Mouse (Mus musculus) hindbrain, embryonic 14.5 days (tissue): ENCODE data around the gene Ppp1r12c. TPM values are rescaled to one million over a fixed set of nuclear protein-coding genes. Genes with fewer than 3 reads are reported as not detected.

Source experiments
- ATAC-seq: fragments of 200-750 bp; cut with Nextera tagmentation; 2 replicates; pipeline ENCODE4 v1.8.0; 2017; ENCODE audit warnings: moderate number of reproducible peaks, mild to moderate bottlenecking, moderate TSS enrichment, moderate library complexity; ENCODE audit not compliant: low FRiP score
- DNase-seq: peaks from one replicate; pipeline ENCODE4 v3.0.0-alpha.2; 2015; ENCODE audit warnings: low spot score
- H3K27ac ChIP-seq: fragments of 300-500 bp; sonication (generic); 2 replicates; pipeline ENCODE4 v1.5.1; 2014; ENCODE audit warnings: mild to moderate bottlenecking, moderate library complexity
- H3K27me3 ChIP-seq: fragments of 300-500 bp; sonication (generic); 2 replicates; pipeline ENCODE4 v1.6.1; 2014; ENCODE audit warnings: mild to moderate bottlenecking, low read length, mixed read lengths; ENCODE audit not compliant: control insufficient read depth, insufficient read depth
- H3K36me3 ChIP-seq: fragments of 300-500 bp; sonication (generic); replicated peaks from 2 replicates; pipeline ENCODE4 v1.6.1; 2014; ENCODE audit not compliant: control insufficient read depth, insufficient read depth
- H3K4me1 ChIP-seq: fragments of 300-500 bp; sonication (generic); replicated peaks from 2 replicates; pipeline ENCODE4 v1.6.1; 2014; ENCODE audit warnings: antibody characterized with exemption, low read length, mixed read lengths; ENCODE audit not compliant: control insufficient read depth, insufficient read depth
- H3K4me2 ChIP-seq: fragments of 300-500 bp; sonication (generic); replicated peaks from 2 replicates; pipeline ENCODE4 v1.6.1; 2014; ENCODE audit warnings: mild to moderate bottlenecking, moderate library complexity
- H3K4me3 ChIP-seq: fragments of 300-500 bp; sonication (generic); replicated peaks from 2 replicates; pipeline ENCODE4 v1.5.1; 2014; ENCODE audit warnings: mild to moderate bottlenecking, low read length
- H3K9ac ChIP-seq: fragments of 300-500 bp; sonication (generic); 2 replicates; pipeline ENCODE4 v1.6.1; 2014
- H3K9me3 ChIP-seq: fragments of 300-500 bp; sonication (generic); 2 replicates; pipeline ENCODE4 v1.6.1; 2016; ENCODE audit warnings: low read length; ENCODE audit not compliant: control insufficient read depth
- WGBS: fragments of 180-500 bp; shearing (Covaris S2); extraction: QIAGEN DNeasy Blood & Tissue Kit; methylation state at CpG from one replicate; pipeline ENCODE4 v1.1.7; 2014; 5-methylcytosine and 5-hydroxymethylcytosine counted together
- polyA plus RNA-seq: library from polyadenylated mRNA; unstranded; fragments of >200 nt; fragmentation: Nextera tagmentation; extraction: Ambion mirVana; gene quantifications from 2 replicates; pipeline ENCODE4 v1.2.1, GENCODE M21; 2014

The Ppp1r12c gene
- 50.1 and 54.7 TPM in 2 replicates for polyA plus RNA-seq

GRCm38 (mm10) chr7:4501558-4502397, at the start of gene Ppp1r12c:
Gene Ppp1r12c (minus strand): TSS chr7:4501680.
- under 1% methylated on average over 57 of the region's 62 CpGs for WGBS
- Histone ChIP-seq H3K27me3 (no peaks in the 10 kb centered on the region), H3K4me1 (peaks cover 33% of the 10 kb centered on the region), H3K4me3 (peak within 1 kb of the TSS; percentile 88), H3K27ac (peak within 1 kb of the TSS; percentile 86), H3K9me3 (no peaks in the 10 kb centered on the region), H3K9ac (peak within 1 kb of the TSS; percentile 96), H3K4me2 (peak within 1 kb of the TSS; percentile 89), H3K36me3 (peaks cover 4% of the 10 kb centered on the region; the same call in 1 of the 2 replicates)
- ATAC-seq (peak; percentile 92), DNase-seq (peak; percentile 94)

GRCm38 (mm10) chr7:4547221-4547641, 45.8 kb upstream of the Ppp1r12c start, which contains the start of gene Syt5:
Gene Syt5 (minus strand): TSS chr7:4547541.
- H3K9ac ChIP-seq: peak within 1 kb of the TSS; percentile 80
- no peaks in the 10 kb centered on the region for H3K27me3 ChIP-seq
- H3K27ac ChIP-seq: peak within 1 kb of the TSS; percentile 93
- 4% methylated on average over 33 of the region's 33 CpGs for WGBS
- H3K4me2 ChIP-seq: peak within 1 kb of the TSS; percentile 71
- peaks cover 15% of the 10 kb centered on the region for H3K4me1 ChIP-seq
- ATAC-seq (peak; percentile 87), DNase-seq (peak; percentile 83)
- H3K9me3 ChIP-seq: no peaks in the 10 kb centered on the region
- H3K4me3 ChIP-seq: peak within 1 kb of the TSS; percentile 62
- H3K36me3 ChIP-seq: peaks cover 12% of the 10 kb centered on the region

GRCm38 (mm10) chr7:4546591-4547131, 45.2 kb upstream of the Ppp1r12c start:
- Histone ChIP-seq H3K27me3 (no peaks in the 10 kb centered on the region), H3K4me1 (peaks cover 15% of the 10 kb centered on the region), H3K36me3 (peaks cover 18% of the 10 kb centered on the region), H3K4me3 (peak overlapping the region; percentile 62), H3K9ac (peak overlapping the region; percentile 80), H3K27ac (peak overlapping the region; percentile 93), H3K4me2 (peak overlapping the region; percentile 71), H3K9me3 (no peaks in the 10 kb centered on the region)
- ATAC-seq (peak; percentile 91), DNase-seq (peak; percentile 92)
- under 1% methylated on average over 26 of the region's 26 CpGs for WGBS

- no peaks in the 10 kb centered on the region for H3K9me3 ChIP-seq
- DNase-seq (no peak), ATAC-seq (no peak)
- H3K27me3 ChIP-seq: no peaks in the 10 kb centered on the region
- peak overlapping the region; percentile 80 for H3K9ac ChIP-seq
- peak overlapping the region; percentile 93 for H3K27ac ChIP-seq
- H3K4me1 ChIP-seq: peaks cover 15% of the 10 kb centered on the region
- peak overlapping the region; percentile 71 for H3K4me2 ChIP-seq
- H3K4me3 ChIP-seq: peak overlapping the region; percentile 62
- peaks cover 23% of the 10 kb centered on the region for H3K36me3 ChIP-seq
- 62% methylated on average over 15 of the region's 15 CpGs for WGBS
Observed at GRCm38 (mm10) chr7:4546050-4546449, 44.6 kb upstream of the Ppp1r12c start.

- ATAC-seq (no peak), DNase-seq (no peak)
- no peak overlapping the region for H3K4me3 ChIP-seq
- 38% methylated on average over 17 of the region's 17 CpGs for WGBS
- H3K9me3 ChIP-seq: no peaks in the 10 kb centered on the region
- no peak overlapping the region for H3K27ac ChIP-seq
- peaks cover 51% of the 10 kb centered on the region for H3K36me3 ChIP-seq
- no peaks in the 10 kb centered on the region for H3K27me3 ChIP-seq
- H3K4me1 ChIP-seq: peaks cover 15% of the 10 kb centered on the region
- no peak overlapping the region for H3K9ac ChIP-seq
- no peak overlapping the region for H3K4me2 ChIP-seq
Observed at GRCm38 (mm10) chr7:4542013-4542412, 40.5 kb upstream of the Ppp1r12c start.

- Histone ChIP-seq H3K9me3 (no peaks in the 10 kb centered on the region), H3K27me3 (no peaks in the 10 kb centered on the region), H3K9ac (no peak overlapping the region), H3K36me3 (peaks cover 51% of the 10 kb centered on the region), H3K27ac (no peak overlapping the region), H3K4me1 (peaks cover 14% of the 10 kb centered on the region), H3K4me3 (no peak overlapping the region), H3K4me2 (no peak overlapping the region)
- DNase-seq (no peak), ATAC-seq (no peak)
- 67% methylated on average over 5 of the region's 5 CpGs for WGBS
Observed at GRCm38 (mm10) chr7:4541344-4541743, 39.9 kb upstream of the Ppp1r12c start.

GRCm38 (mm10) chr7:4539019-4539418, 37.5 kb upstream of the Ppp1r12c start:
- no peaks in the 10 kb centered on the region for H3K4me1 ChIP-seq
- peaks cover 51% of the 10 kb centered on the region for H3K36me3 ChIP-seq
- H3K9me3 ChIP-seq: no peaks in the 10 kb centered on the region
- H3K4me3 ChIP-seq: no peak overlapping the region
- no peak overlapping the region for H3K4me2 ChIP-seq
- ATAC-seq (no peak), DNase-seq (no peak)
- H3K27ac ChIP-seq: no peak overlapping the region
- 74% methylated on average over 2 of the region's 2 CpGs for WGBS
- H3K9ac ChIP-seq: no peak overlapping the region
- no peaks in the 10 kb centered on the region for H3K27me3 ChIP-seq

- peaks cover 39% of the 10 kb centered on the region for H3K36me3 ChIP-seq
- H3K9ac ChIP-seq: no peak overlapping the region
- WGBS: 65% methylated on average over 4 of the region's 4 CpGs
- no peaks in the 10 kb centered on the region for H3K9me3 ChIP-seq
- H3K4me1 ChIP-seq: 0 out of 2 replicates have a peak, but pooled peaks cover 2% of the 10 kb centered on the region
- no peak overlapping the region for H3K27ac ChIP-seq
- no peak for ATAC-seq
- H3K4me2 ChIP-seq: no peak overlapping the region
- no peak for DNase-seq
- peaks cover 4% of the 10 kb centered on the region for H3K27me3 ChIP-seq
- no peak overlapping the region for H3K4me3 ChIP-seq
Observed at GRCm38 (mm10) chr7:4537181-4537580, 35.7 kb upstream of the Ppp1r12c start.

- Histone ChIP-seq H3K4me3 (no peak overlapping the region), H3K27ac (no peak overlapping the region), H3K4me1 (0 out of 2 replicates have a peak, but pooled peaks cover 5% of the 10 kb centered on the region), H3K36me3 (peaks cover 31% of the 10 kb centered on the region), H3K9ac (no peak overlapping the region), H3K4me2 (no peak overlapping the region), H3K9me3 (no peaks in the 10 kb centered on the region), H3K27me3 (peaks cover 11% of the 10 kb centered on the region)
- ATAC-seq: no peak
- WGBS: 74% methylated on average over 4 of the region's 4 CpGs
- DNase-seq: no peak
Observed at GRCm38 (mm10) chr7:4536369-4536768, 34.9 kb upstream of the Ppp1r12c start.
